Mouse (Mus musculus): ENCODE results near the gene P2rx5.

- no peak for TF ChIP-seq CTCF (IDR thresholded peaks at IDR 0.05; ENCODE audit: borderline replicate concordance, control insufficient read depth, extremely low read depth, insufficient read depth, low read length, poor library complexity)
- TF ChIP-seq POLR2A (IDR thresholded peaks at IDR 0.05; ENCODE audit: control insufficient read depth, extremely low read depth, insufficient read depth, low read length, poor library complexity), result no peak
Observed at GRCm38 (mm10) chr11:73198603-73199229, 38.5 kb downstream of the P2rx5 start, which contains the start of gene Ctns.
